Mouse (Mus musculus) adrenal gland, postnatal 36 days (tissue): Measurements from ENCODE around the gene Rcc1. TPM values are rescaled to one million over a fixed set of nuclear protein-coding genes. Genes with fewer than 3 reads are reported as not detected.

ENCODE experiments used
- DNase-seq, 2 experiments: peaks; one replicate each; pipeline ENCODE4 v3.0.0; 2021; ENCODE audit warnings: mixed read lengths in 1 of 2
- total RNA-seq, 2 experiments: library from RNA; stranded (reverse); gene quantifications; 2 replicates each; pipeline ENCODE4 v1.2.3; 2021

Rcc1 gene
- total RNA-seq, 2 experiments from 2014 or later = 14.7 to 16.8 TPM

GRCm38 (mm10) chr4:132356170-132356569 lies 2.8 kb upstream of the Rcc1 start:
- DNase-seq = peak; percentile 72 to 79

- no peak for DNase-seq
Observed at GRCm38 (mm10) chr4:132355403-132355802, 2.0 kb upstream of the Rcc1 start.

GRCm38 (mm10) chr4:132354571-132354970 lies 1.2 kb upstream of the Rcc1 start:
- DNase-seq = peak; percentile 91 to 92

DNA sequence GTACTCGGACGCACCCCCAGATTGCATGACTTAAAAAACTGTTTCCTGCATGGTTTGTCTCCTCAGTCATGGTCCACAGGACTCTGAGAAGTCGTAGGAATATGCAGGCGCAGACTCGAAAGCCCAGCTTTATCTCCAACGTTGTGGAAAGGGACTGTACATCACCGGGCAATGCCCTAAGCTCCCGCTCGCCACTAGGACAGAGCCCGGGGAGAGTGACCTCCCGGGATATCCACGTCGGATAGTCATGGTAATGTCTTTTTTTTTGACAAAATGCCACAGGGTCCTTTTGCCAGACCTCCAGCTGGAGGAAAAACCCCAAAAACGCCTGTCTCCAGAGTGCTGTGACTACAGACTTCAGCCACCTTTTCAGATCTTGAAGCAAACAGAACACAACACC lies 666 bp downstream of the Rcc1 start:
- DNase-seq = peak; percentile 21 to 38

DNA sequence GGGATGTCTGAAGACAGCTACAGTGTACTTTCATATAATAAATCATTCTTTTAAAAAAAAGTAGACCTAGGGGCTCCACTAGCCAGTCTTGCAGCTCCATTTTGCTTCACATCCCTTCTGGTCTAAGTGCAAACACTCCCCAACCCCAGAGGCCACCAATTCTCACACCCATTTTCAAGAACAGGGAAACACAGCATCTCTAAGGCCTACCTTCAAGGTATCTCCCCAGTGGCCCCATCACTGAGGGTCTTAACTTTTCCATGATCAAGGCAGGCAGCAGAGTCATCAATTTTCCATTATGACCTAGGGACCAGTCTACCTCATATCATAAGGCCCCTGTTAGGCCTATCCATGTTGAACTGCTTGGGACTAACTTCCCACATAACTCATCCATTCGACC lies 2.0 kb downstream of the Rcc1 start:
- no peak for DNase-seq

- DNase-seq = no peak
Observed at GRCm38 (mm10) chr4:132350854-132351253, 2.6 kb downstream of the Rcc1 start.

- no peak for DNase-seq
Observed at GRCm38 (mm10) chr4:132350123-132350740, 3.2 kb downstream of the Rcc1 start.

DNA sequence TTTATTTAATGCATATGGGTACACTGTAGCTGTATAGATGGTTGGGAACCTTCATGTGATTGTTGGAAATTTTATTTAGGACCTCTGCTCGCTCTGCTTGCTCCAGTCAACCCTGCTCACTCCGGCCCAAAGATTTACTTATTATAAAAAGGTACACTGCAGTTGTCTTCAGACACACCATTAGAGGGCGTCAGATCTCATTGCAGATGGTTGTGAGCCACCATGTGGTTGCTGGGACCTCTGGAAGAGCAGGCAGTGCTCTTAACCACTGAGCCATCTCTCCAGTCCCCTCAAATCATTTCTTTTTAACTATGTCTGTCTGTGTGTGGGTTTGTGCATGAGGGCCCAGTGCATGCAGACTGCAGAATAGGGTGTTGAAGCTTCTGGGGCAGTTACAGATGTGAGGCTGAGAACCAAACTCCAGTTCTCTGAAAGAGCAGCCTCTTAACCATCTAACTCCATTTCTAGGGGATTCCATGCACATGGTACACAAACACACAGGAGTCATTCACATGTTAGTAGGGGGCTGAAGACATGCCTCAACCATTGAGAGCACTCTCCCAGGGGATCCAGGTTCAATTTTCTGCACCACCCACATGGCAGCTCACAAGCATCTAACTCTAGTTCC lies 3.8 kb downstream of the Rcc1 start:
- DNase-seq = no peak

DNA sequence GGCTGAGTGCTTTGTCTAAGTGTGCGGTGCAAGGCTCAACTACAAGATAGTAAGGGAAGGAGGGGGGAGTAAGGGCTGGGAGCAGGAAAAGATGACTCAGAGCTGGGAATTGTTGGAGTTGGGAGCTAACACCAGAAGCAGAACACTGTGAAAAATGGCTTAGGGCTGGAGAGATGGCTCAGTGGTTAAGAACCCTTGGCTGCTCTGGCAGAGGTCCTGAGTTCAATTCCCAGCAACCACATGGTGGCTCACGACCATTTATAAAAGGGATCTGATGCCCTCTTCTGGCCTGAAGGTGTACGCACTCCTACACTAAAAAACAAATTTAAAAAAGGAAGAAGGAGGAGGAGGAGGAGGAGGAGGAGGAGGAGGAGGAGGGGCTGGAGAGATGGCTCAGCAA lies 6.7 kb downstream of the Rcc1 start:
- DNase-seq = no peak

DNA sequence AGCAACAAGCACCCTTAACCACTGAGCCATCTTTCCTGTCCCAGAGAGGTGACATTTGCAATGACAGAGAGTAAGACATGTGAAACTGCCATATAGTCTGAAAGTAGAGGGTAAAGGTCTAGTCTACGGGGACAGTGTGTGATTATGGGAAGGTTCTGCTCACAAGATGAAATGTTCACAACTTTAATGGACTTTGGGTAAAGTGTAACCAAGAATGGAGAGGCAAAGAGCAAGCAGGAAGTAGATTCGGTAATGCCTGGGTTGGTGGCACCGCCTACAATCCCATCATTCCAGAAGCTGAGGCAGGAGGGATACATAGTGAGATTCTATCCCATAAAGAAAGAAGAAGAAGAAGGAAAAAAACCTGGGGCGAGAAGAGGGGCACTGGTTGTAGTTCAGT lies 7.1 kb downstream of the Rcc1 start:
- no peak for DNase-seq

DNA sequence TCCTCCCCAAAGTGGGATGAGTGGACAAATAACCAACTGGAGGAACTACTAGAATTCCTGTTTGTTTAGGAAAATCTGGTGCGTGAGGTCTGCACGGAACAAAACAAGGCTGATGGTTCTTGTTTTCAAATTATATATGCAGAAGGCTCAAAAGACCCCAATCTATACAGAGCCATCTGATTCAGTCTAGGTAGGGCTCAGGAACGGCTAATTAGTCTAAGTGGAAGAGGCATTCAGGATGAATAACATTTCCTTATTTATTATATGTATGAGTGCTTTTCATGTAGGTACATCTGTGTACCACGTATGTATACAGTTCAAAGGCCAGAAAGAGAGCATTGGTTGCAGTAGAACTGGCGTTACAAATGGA lies 7.6 kb downstream of the Rcc1 start:
- no peak for DNase-seq

GRCm38 (mm10) chr4:132345135-132345842 lies 8.1 kb downstream of the Rcc1 start:
- DNase-seq = peak; percentile 97 to 98

GRCm38 (mm10) chr4:132344403-132345134 lies 8.8 kb downstream of the Rcc1 start:
- DNase-seq = no peak

GRCm38 (mm10) chr4:132341451-132341850 lies 12.0 kb downstream of the Rcc1 start:
- DNase-seq = no peak

GRCm38 (mm10) chr4:132338943-132339342 lies 14.5 kb downstream of the Rcc1 start:
- DNase-seq = peak; percentile 47 to 58

DNA sequence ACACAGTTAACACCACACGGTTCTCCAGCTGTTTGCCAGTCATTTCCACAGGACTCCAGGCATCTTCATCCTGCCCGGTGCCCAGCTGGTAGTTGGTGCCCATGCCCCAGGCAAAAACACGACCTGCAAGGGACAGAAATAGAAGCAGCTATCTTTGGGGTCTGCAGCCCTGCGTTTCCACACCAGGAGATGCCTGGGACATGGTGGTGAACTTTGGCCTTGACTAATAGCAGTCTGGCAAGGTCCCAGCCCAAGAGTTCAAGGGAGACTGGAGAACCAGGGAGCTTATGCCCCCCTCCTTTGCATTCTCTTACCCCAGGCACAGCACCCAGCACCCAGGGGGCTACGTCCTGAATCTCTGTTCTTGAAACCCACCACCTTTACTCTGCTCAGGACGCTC lies 20.5 kb downstream of the Rcc1 start:
- no peak for DNase-seq

DNA sequence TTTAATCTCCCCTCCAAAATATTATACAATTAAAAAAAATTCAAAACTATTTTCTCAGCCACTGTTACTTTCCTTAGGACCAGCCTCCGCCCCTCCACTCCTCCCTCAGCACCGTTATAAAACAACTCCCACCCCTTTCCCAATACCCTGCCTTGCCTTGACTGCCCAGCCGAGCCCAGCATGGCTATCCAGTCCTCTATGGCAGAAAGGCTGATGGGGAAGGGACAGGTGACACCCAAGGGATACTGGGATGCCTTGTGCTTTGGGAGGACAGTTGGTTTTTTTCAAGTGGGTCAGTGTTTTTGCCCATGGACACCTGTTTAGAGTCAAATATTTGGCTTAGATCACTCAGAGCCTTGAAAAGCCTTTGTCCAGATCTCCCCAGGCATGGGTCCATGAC lies 21.4 kb downstream of the Rcc1 start:
- no peak for DNase-seq

- no peak for DNase-seq
Observed at GRCm38 (mm10) chr4:132329835-132330354, 23.5 kb downstream of the Rcc1 start.

DNA sequence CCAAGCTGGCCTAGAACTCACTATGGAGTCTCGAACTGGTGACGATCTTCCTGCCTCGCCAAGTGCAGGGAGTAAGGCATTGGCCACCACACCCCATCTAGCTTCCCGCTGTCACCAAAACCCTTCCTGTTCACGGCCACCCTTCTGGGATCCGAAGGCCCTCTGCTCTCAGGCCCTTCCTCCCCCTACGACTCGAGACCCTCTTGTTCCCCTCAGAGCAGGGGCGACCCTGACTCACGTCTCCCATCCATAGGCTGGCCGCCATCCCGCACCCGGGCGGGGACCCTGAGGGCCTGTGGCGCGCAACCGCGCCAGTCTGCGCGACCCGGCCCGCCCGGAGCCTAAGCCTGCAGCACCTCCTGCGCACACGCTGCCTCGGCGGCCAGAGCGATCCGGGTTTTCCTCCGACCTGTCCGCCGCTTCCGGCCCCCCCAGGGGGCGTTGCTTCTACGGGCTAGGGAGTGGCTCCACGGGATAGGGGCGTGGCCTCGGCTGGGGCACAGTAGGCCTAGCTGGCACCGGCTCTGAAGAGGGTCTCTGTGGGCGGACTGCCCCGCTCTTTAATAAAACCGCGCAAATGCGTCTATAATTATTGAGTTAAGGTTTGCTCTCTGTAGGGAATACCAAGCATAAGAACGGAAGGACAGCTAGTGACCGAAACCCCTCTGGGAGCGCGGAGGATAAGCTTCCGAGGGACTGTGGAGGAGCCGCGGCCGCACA lies 24.1 kb downstream of the Rcc1 start, which contains the start of gene Trnau1ap:
Gene Trnau1ap, minus strand, starts transcription at position 424 of the 720 bp plus-strand sequence.
- DNase-seq = peak; percentile 94 to 97

DNA sequence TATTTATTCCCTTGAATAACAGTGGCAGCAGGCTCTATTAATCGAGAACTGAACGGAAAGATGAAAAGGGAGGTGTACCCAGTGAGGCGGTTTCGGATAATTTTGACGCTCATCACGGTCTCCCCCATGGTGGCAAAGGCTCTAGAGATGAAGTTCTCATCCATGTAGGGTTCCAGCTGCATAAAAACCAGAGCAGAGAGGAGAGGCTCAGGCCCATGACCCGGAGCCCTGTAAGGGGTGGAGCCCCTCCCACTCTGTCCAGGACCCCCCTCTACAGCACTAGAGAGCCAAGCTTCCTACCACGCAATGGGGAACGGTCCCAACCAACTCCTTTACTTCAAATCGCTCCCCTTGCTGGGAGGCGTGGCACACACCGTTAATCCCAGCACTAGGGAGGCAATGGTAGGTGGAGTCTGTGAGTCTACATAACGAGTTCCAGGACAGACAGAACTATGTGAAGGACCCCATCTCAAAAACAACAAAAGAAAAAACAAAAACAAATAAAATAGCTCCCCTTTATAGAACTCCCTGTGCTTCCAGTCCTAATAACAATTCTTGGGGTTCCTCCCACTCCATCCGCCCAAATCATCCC lies 24.9 kb downstream of the Rcc1 start:
- no peak for DNase-seq

DNA sequence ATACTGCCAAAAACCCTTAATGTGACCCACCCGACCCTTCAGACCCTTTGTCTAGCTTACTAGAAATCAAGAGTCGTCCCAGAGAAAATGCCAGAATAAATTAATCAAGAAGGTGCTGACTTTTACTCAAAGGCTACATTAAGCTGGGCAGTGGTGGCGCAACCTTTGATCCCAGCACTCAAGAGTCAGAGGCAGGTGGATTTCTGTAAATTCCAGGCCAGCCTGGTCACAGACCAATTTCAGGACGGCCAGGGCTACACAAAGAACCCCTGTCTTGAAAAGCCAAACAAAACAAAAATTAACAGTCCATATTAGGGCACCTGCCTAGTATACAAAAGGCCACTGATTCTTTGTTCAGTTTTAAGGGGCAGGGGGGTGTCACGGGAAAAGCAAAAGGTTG lies 26.9 kb downstream of the Rcc1 start:
- no peak for DNase-seq
